Mouse (Mus musculus): ENCODE measurements at regions not wholly inside any gene's neighbourhood (a gene's known extent, or its start where the extent isn't known, plus 50 kb on each side); places are given as distances from the start of the nearest gene placed in this dataset.

- Histone ChIP-seq H3K9me3 (replicated peaks; ENCODE audit: control insufficient read depth, low read length) (no peaks in the 10 kb centered on the region), H3K4me3 (ENCODE audit: low read depth, low read length) (no peak overlapping the region), H3K9ac (ENCODE audit: low read depth, low read length) (no peak overlapping the region), H3K36me3 (ENCODE audit: control insufficient read depth, insufficient read depth, low read length) (no peaks in the 10 kb centered on the region), H3K27me3 (ENCODE audit: control insufficient read depth, insufficient read depth, low read length) (no peaks in the 10 kb centered on the region), H3K4me2 (no peak overlapping the region), H3K4me1 (ENCODE audit: control insufficient read depth, insufficient read depth, low read length) (peaks cover 6% of the 10 kb centered on the region; the same call in 1 of the 2 replicates), H3K27ac (ENCODE audit: low read depth, low read length) (no peak overlapping the region)
- 63% methylated on average over 6 of the region's 6 CpGs for WGBS (ENCODE audit: insufficient replicate concordance)
- ATAC-seq (replicated peaks; ENCODE audit: insufficient number of reproducible peaks, low FRiP score, low TSS enrichment) = no peak
Measured at GRCm38 (mm10) chr12:71618466-71618865, 212.4 kb upstream of the Daam1 start.

GRCm38 (mm10) chr12:71618956-71619355, 211.9 kb upstream of the Daam1 start:
- ATAC-seq (replicated peaks; ENCODE audit: insufficient number of reproducible peaks, low FRiP score, low TSS enrichment) = no peak
- Histone ChIP-seq H3K27ac (ENCODE audit: low read depth, low read length) (no peak overlapping the region), H3K4me3 (ENCODE audit: low read depth, low read length) (no peak overlapping the region), H3K4me1 (ENCODE audit: control insufficient read depth, insufficient read depth, low read length) (peaks cover 8% of the 10 kb centered on the region; the same call in 1 of the 2 replicates), H3K9ac (ENCODE audit: low read depth, low read length) (no peak overlapping the region), H3K4me2 (no peak overlapping the region), H3K36me3 (ENCODE audit: control insufficient read depth, insufficient read depth, low read length) (no peaks in the 10 kb centered on the region), H3K9me3 (replicated peaks; ENCODE audit: control insufficient read depth, low read length) (no peaks in the 10 kb centered on the region), H3K27me3 (ENCODE audit: control insufficient read depth, insufficient read depth, low read length) (no peaks in the 10 kb centered on the region)
- 78% methylated on average over 8 of the region's 8 CpGs for WGBS (ENCODE audit: insufficient replicate concordance)

- Histone ChIP-seq H3K4me3 (ENCODE audit: low read depth, low read length) (no peak overlapping the region), H3K9me3 (replicated peaks; ENCODE audit: control insufficient read depth, low read length) (no peaks in the 10 kb centered on the region), H3K4me1 (ENCODE audit: control insufficient read depth, insufficient read depth, low read length) (peaks cover 14% of the 10 kb centered on the region; the same call in 1 of the 2 replicates), H3K9ac (ENCODE audit: low read depth, low read length) (no peak overlapping the region), H3K4me2 (no peak overlapping the region), H3K27ac (ENCODE audit: low read depth, low read length) (no peak overlapping the region), H3K36me3 (ENCODE audit: control insufficient read depth, insufficient read depth, low read length) (no peaks in the 10 kb centered on the region), H3K27me3 (ENCODE audit: control insufficient read depth, insufficient read depth, low read length) (no peaks in the 10 kb centered on the region)
- ATAC-seq (replicated peaks; ENCODE audit: insufficient number of reproducible peaks, low FRiP score, low TSS enrichment) = no peak
- WGBS (ENCODE audit: insufficient replicate concordance) = 48% methylated on average over 4 of the region's 4 CpGs
Measured at GRCm38 (mm10) chr12:71619561-71619960, 211.3 kb upstream of the Daam1 start.

- H3K4me2 ChIP-seq = no peak overlapping the region
- no peak overlapping the region for H3K9ac ChIP-seq (ENCODE audit: low read depth, low read length)
- no peak overlapping the region for H3K27ac ChIP-seq (ENCODE audit: low read depth, low read length)
- peaks cover 18% of the 10 kb centered on the region for H3K4me1 ChIP-seq (ENCODE audit: control insufficient read depth, insufficient read depth, low read length)
- H3K36me3 ChIP-seq (ENCODE audit: control insufficient read depth, insufficient read depth, low read length) = no peaks in the 10 kb centered on the region
- no peak overlapping the region for H3K4me3 ChIP-seq (ENCODE audit: low read depth, low read length)
- no peak for ATAC-seq (replicated peaks; ENCODE audit: insufficient number of reproducible peaks, low FRiP score, low TSS enrichment)
- H3K9me3 ChIP-seq (replicated peaks; ENCODE audit: control insufficient read depth, low read length) = no peaks in the 10 kb centered on the region
- WGBS (ENCODE audit: insufficient replicate concordance) = 60% methylated on average over 4 of the region's 4 CpGs
- no peaks in the 10 kb centered on the region for H3K27me3 ChIP-seq (ENCODE audit: control insufficient read depth, insufficient read depth, low read length)
Measured at GRCm38 (mm10) chr12:71621542-71621941, 209.3 kb upstream of the Daam1 start.

- no peaks in the 10 kb centered on the region for H3K27me3 ChIP-seq (ENCODE audit: control insufficient read depth, insufficient read depth, low read length)
- H3K36me3 ChIP-seq (ENCODE audit: control insufficient read depth, insufficient read depth, low read length) = no peaks in the 10 kb centered on the region
- no peak for ATAC-seq (replicated peaks; ENCODE audit: insufficient number of reproducible peaks, low FRiP score, low TSS enrichment)
- peaks cover 30% of the 10 kb centered on the region for H3K4me1 ChIP-seq (ENCODE audit: control insufficient read depth, insufficient read depth, low read length)
- H3K9ac ChIP-seq (ENCODE audit: low read depth, low read length) = no peak overlapping the region
- H3K4me2 ChIP-seq = no peak overlapping the region
- H3K4me3 ChIP-seq (ENCODE audit: low read depth, low read length) = no peak overlapping the region
- H3K9me3 ChIP-seq (replicated peaks; ENCODE audit: control insufficient read depth, low read length) = no peaks in the 10 kb centered on the region
- no peak overlapping the region for H3K27ac ChIP-seq (ENCODE audit: low read depth, low read length)
- WGBS (ENCODE audit: insufficient replicate concordance) = 82% methylated on average over 2 of the region's 2 CpGs
Measured at GRCm38 (mm10) chr12:71622761-71623160, 208.1 kb upstream of the Daam1 start.

- Histone ChIP-seq H3K4me1 (ENCODE audit: control insufficient read depth, insufficient read depth, low read length) (peaks cover 32% of the 10 kb centered on the region), H3K9ac (ENCODE audit: low read depth, low read length) (no peak overlapping the region), H3K36me3 (ENCODE audit: control insufficient read depth, insufficient read depth, low read length) (no peaks in the 10 kb centered on the region), H3K27me3 (ENCODE audit: control insufficient read depth, insufficient read depth, low read length) (no peaks in the 10 kb centered on the region), H3K4me2 (no peak overlapping the region), H3K4me3 (ENCODE audit: low read depth, low read length) (no peak overlapping the region), H3K9me3 (replicated peaks; ENCODE audit: control insufficient read depth, low read length) (no peaks in the 10 kb centered on the region), H3K27ac (ENCODE audit: low read depth, low read length) (no peak overlapping the region)
- no peak for ATAC-seq (replicated peaks; ENCODE audit: insufficient number of reproducible peaks, low FRiP score, low TSS enrichment)
- 89% methylated on average over 5 of the region's 5 CpGs for WGBS (ENCODE audit: insufficient replicate concordance)
Measured at GRCm38 (mm10) chr12:71623271-71623670, 207.6 kb upstream of the Daam1 start.

GRCm38 (mm10) chr12:71624076-71624475, 206.8 kb upstream of the Daam1 start:
- WGBS (ENCODE audit: insufficient replicate concordance) = 53% methylated on average over 8 of the region's 8 CpGs
- peaks cover 32% of the 10 kb centered on the region for H3K4me1 ChIP-seq (ENCODE audit: control insufficient read depth, insufficient read depth, low read length)
- H3K4me2 ChIP-seq = no peak overlapping the region
- H3K9ac ChIP-seq (ENCODE audit: low read depth, low read length) = no peak overlapping the region
- no peaks in the 10 kb centered on the region for H3K36me3 ChIP-seq (ENCODE audit: control insufficient read depth, insufficient read depth, low read length)
- no peaks in the 10 kb centered on the region for H3K9me3 ChIP-seq (replicated peaks; ENCODE audit: control insufficient read depth, low read length)
- H3K4me3 ChIP-seq (ENCODE audit: low read depth, low read length) = no peak overlapping the region
- ATAC-seq (replicated peaks; ENCODE audit: insufficient number of reproducible peaks, low FRiP score, low TSS enrichment) = no peak
- H3K27me3 ChIP-seq (ENCODE audit: control insufficient read depth, insufficient read depth, low read length) = no peaks in the 10 kb centered on the region
- H3K27ac ChIP-seq (ENCODE audit: low read depth, low read length) = no peak overlapping the region

- WGBS (ENCODE audit: insufficient replicate concordance) = 39% methylated on average over 6 of the region's 6 CpGs
- ATAC-seq (replicated peaks; ENCODE audit: insufficient number of reproducible peaks, low FRiP score, low TSS enrichment) = no peak
- H3K4me1 ChIP-seq (ENCODE audit: control insufficient read depth, insufficient read depth, low read length) = peaks cover 32% of the 10 kb centered on the region
Measured at GRCm38 (mm10) chr12:71624676-71625075, 206.2 kb upstream of the Daam1 start.

GRCm38 (mm10) chr12:71625115-71625514, 205.8 kb upstream of the Daam1 start:
- Histone ChIP-seq H3K4me2 (no peak overlapping the region), H3K9ac (ENCODE audit: low read depth, low read length) (no peak overlapping the region), H3K4me3 (ENCODE audit: low read depth, low read length) (no peak overlapping the region), H3K4me1 (ENCODE audit: control insufficient read depth, insufficient read depth, low read length) (peaks cover 32% of the 10 kb centered on the region), H3K36me3 (ENCODE audit: control insufficient read depth, insufficient read depth, low read length) (no peaks in the 10 kb centered on the region), H3K27ac (ENCODE audit: low read depth, low read length) (no peak overlapping the region), H3K9me3 (replicated peaks; ENCODE audit: control insufficient read depth, low read length) (no peaks in the 10 kb centered on the region), H3K27me3 (ENCODE audit: control insufficient read depth, insufficient read depth, low read length) (no peaks in the 10 kb centered on the region)
- 41% methylated on average over 4 of the region's 4 CpGs for WGBS (ENCODE audit: insufficient replicate concordance)
- no peak for ATAC-seq (replicated peaks; ENCODE audit: insufficient number of reproducible peaks, low FRiP score, low TSS enrichment)

More at GRCm38 (mm10) chr12:71624676-71625075, 206.2 kb upstream of the Daam1 start:
- H3K4me2 ChIP-seq = no peak overlapping the region
- H3K36me3 ChIP-seq (ENCODE audit: control insufficient read depth, insufficient read depth, low read length) = no peaks in the 10 kb centered on the region
- no peak overlapping the region for H3K9ac ChIP-seq (ENCODE audit: low read depth, low read length)
- H3K4me3 ChIP-seq (ENCODE audit: low read depth, low read length) = no peak overlapping the region
- no peaks in the 10 kb centered on the region for H3K27me3 ChIP-seq (ENCODE audit: control insufficient read depth, insufficient read depth, low read length)
- H3K27ac ChIP-seq (ENCODE audit: low read depth, low read length) = no peak overlapping the region
- H3K9me3 ChIP-seq (replicated peaks; ENCODE audit: control insufficient read depth, low read length) = no peaks in the 10 kb centered on the region
